Comparison of ENCODE assay signal across 8 mouse cellular contexts in genomic region chr7:57386517-57387340, GRCm38 (mm10). TPM values are rescaled to one million over a fixed set of nuclear protein-coding genes. Genes with fewer than 3 reads are reported as not detected.
DNase-seq lines count a peak whose midpoint lies in the region; ATAC-seq lines count a peak whose summit lies in the region.

Gene Gabrg3, minus strand, starts transcription at chr7:57387188.

- whole genome bisulfite sequencing in neural tube, embryonic 14.5 days, result under 1% methylated on average over 48 of the region's 71 CpGs

- peak within 1 kb of the TSS; percentile 56 for H3K4me3 ChIP-seq in neural tube, embryonic 14.5 days (ENCODE audit: low read depth, low read length)

- H3K36me3 ChIP-seq in neural tube, embryonic 14.5 days (ENCODE audit: control insufficient read depth, insufficient read depth, low read length), result no peaks in the 10 kb centered on the region

- H3K4me2 ChIP-seq in neural tube, embryonic 14.5 days (ENCODE audit: low read depth, low read length), result peak within 1 kb of the TSS; percentile 80

- peak; percentile 90 for ATAC-seq in neural tube, embryonic 14.5 days (ENCODE audit: low read depth)

- no peaks in the 10 kb centered on the region for H3K9me3 ChIP-seq in neural tube, embryonic 14.5 days (ENCODE audit: control insufficient read depth, low read length)

- no peaks in the 10 kb centered on the region for H3K4me1 ChIP-seq in neural tube, embryonic 14.5 days (ENCODE audit: control insufficient read depth, insufficient read depth, low read length)

- intact Hi-C loops in heart, postnatal 14 days (cut with DNase I), result loop anchor here (5.0 kb wide), 1 partner anchor 439 kb away; no protein-coding TSS in a partner anchor
- intact Hi-C loops in left cerebral cortex, postnatal 14 days (cut with DNase I), result loop anchor here (5.0 to 10.0 kb wide), 2 partner anchors 439 to 1092 kb away; no protein-coding TSS in a partner anchor

- H3K27me3 ChIP-seq in neural tube, embryonic 14.5 days (ENCODE audit: control insufficient read depth, insufficient read depth, low read length), result no peaks in the 10 kb centered on the region

- H3K27ac ChIP-seq in neural tube, embryonic 14.5 days (ENCODE audit: low read depth, low read length), result no peak within 1 kb of the TSS

- H3K9ac ChIP-seq in neural tube, embryonic 14.5 days (replicated peaks; ENCODE audit: low read depth, low read length), result peak within 1 kb of the TSS; percentile 65

- DNase-seq in layer of hippocampus, adult 11-12 months (ENCODE audit: low spot score), result peak; percentile 20
- DNase-seq in layer of hippocampus, adult 9-10 months (ENCODE audit: low spot score), result no peak
- DNase-seq in cerebellum, postnatal 25 days, result peak; percentile 20 to 30
- peak; percentile 2 to 3 for DNase-seq in heart, postnatal 14 days
- peak; percentile 33 to 46 for DNase-seq in left cerebral cortex, postnatal 14 days (ENCODE audit: low spot score in 2 of 2)
- no peak for DNase-seq in yolk sac, embryonic 10.5 days (ENCODE audit: low spot score)
- DNase-seq in gastrocnemius, postnatal 25 days, result no peak

RNA-seq across cellular contexts. Expression of gene Gabrg3, which starts in this region (rescaled TPM):
- total RNA-seq in heart, postnatal 14 days (2021), result under 1 TPM; 0.02 to 0.07 TPM
- total RNA-seq in left cerebral cortex, postnatal 14 days (2021), result 10 to 100 TPM; 33.1 to 35.2 TPM
- polyA plus RNA-seq in neural tube, embryonic 14.5 days (2014; fragmentation: Nextera tagmentation; extraction: Ambion mirVana), result 11.0 and 16.4 TPM in 2 replicates
- not detected for total RNA-seq in gastrocnemius, postnatal 25 days (2021)

Comparison
In these comparisons a context has a peak if more than half of its experiments do, and no peak if none do; other contexts are left out.
1. RNA of gene Gabrg3 (total RNA-seq): 33.1 to 35.2 TPM in left cerebral cortex, postnatal 14 days; 0.02 to 0.07 TPM in heart, postnatal 14 days and not detected in gastrocnemius, postnatal 25 days; every median in the first group is over 10 times any median in the second.
2. DNase-seq: peak in layer of hippocampus, adult 11-12 months (single experiment), cerebellum, postnatal 25 days (2 of 2) and left cerebral cortex, postnatal 14 days (2 of 2); none in layer of hippocampus, adult 9-10 months (single experiment), yolk sac, embryonic 10.5 days (single experiment) and gastrocnemius, postnatal 25 days (single experiment).
3. Peak in DNase-seq in heart, postnatal 14 days; RNA of the gene not detected or under 1 TPM.